Mouse (Mus musculus): ENCODE measurements around the gene Gas2l3.
A peak's percentile ranks its signal among the peaks of the same experiment; 100 is the strongest.

Gene Gas2l3

GRCm38 (mm10) chr10:89434509-89435210 lies 9.1 kb downstream of the Gas2l3 start:
- no peaks in the 10 kb centered on the region for H3K36me3 ChIP-seq (ENCODE audit: control insufficient read depth, insufficient read depth, low read length, poor library complexity, severe bottlenecking)
- DNase-seq (ENCODE audit: low read depth, low spot score): no peak

GRCm38 (mm10) chr10:89432743-89433142 lies 11.0 kb downstream of the Gas2l3 start:
- Histone ChIP-seq H3K36me3 (ENCODE audit: control insufficient read depth, insufficient read depth, low read length, poor library complexity, severe bottlenecking) (no peaks in the 10 kb centered on the region), H3K27me3 (ENCODE audit: control insufficient read depth, insufficient read depth, low read length, poor library complexity, severe bottlenecking) (no peaks in the 10 kb centered on the region)
- no peak for DNase-seq (ENCODE audit: low read depth, low spot score)

More at GRCm38 (mm10) chr10:89434509-89435210, 9.1 kb downstream of the Gas2l3 start:
- H3K27me3 ChIP-seq (ENCODE audit: control insufficient read depth, insufficient read depth, low read length, poor library complexity, severe bottlenecking): no peaks in the 10 kb centered on the region

- no peaks in the 10 kb centered on the region for H3K36me3 ChIP-seq (ENCODE audit: control insufficient read depth, insufficient read depth, low read length, poor library complexity, severe bottlenecking)
- H3K27me3 ChIP-seq (ENCODE audit: control insufficient read depth, insufficient read depth, low read length, poor library complexity, severe bottlenecking): no peaks in the 10 kb centered on the region
- no peak for DNase-seq (ENCODE audit: low read depth, low spot score)
Observed at GRCm38 (mm10) chr10:89430751-89431150, 13.0 kb downstream of the Gas2l3 start.

GRCm38 (mm10) chr10:89424800-89425393 lies 18.9 kb downstream of the Gas2l3 start:
- DNase-seq (ENCODE audit: low read depth, low spot score): no peak
- no peaks in the 10 kb centered on the region for H3K36me3 ChIP-seq (ENCODE audit: control insufficient read depth, insufficient read depth, low read length, poor library complexity, severe bottlenecking)
- no peaks in the 10 kb centered on the region for H3K27me3 ChIP-seq (ENCODE audit: control insufficient read depth, insufficient read depth, low read length, poor library complexity, severe bottlenecking)

- DNase-seq (ENCODE audit: low read depth, low spot score): no peak
- Histone ChIP-seq H3K36me3 (ENCODE audit: control insufficient read depth, insufficient read depth, low read length, poor library complexity, severe bottlenecking) (no peaks in the 10 kb centered on the region), H3K27me3 (ENCODE audit: control insufficient read depth, insufficient read depth, low read length, poor library complexity, severe bottlenecking) (no peaks in the 10 kb centered on the region)
Observed at GRCm38 (mm10) chr10:89424217-89424616, 19.6 kb downstream of the Gas2l3 start.

GRCm38 (mm10) chr10:89423164-89423778 lies 20.5 kb downstream of the Gas2l3 start:
- no peaks in the 10 kb centered on the region for H3K36me3 ChIP-seq (ENCODE audit: control insufficient read depth, insufficient read depth, low read length, poor library complexity, severe bottlenecking)
- H3K27me3 ChIP-seq (ENCODE audit: control insufficient read depth, insufficient read depth, low read length, poor library complexity, severe bottlenecking): no peaks in the 10 kb centered on the region
- DNase-seq (ENCODE audit: low read depth, low spot score): no peak

- DNase-seq (ENCODE audit: low read depth, low spot score): no peak
- Histone ChIP-seq H3K36me3 (ENCODE audit: control insufficient read depth, insufficient read depth, low read length, poor library complexity, severe bottlenecking) (no peaks in the 10 kb centered on the region), H3K27me3 (ENCODE audit: control insufficient read depth, insufficient read depth, low read length, poor library complexity, severe bottlenecking) (no peaks in the 10 kb centered on the region)
Observed at GRCm38 (mm10) chr10:89422504-89423158, 21.1 kb downstream of the Gas2l3 start.

GRCm38 (mm10) chr10:89417966-89418365 lies 25.8 kb downstream of the Gas2l3 start:
- DNase-seq (ENCODE audit: low read depth, low spot score): no peak
- no peaks in the 10 kb centered on the region for H3K27me3 ChIP-seq (ENCODE audit: control insufficient read depth, insufficient read depth, low read length, poor library complexity, severe bottlenecking)
- H3K36me3 ChIP-seq (ENCODE audit: control insufficient read depth, insufficient read depth, low read length, poor library complexity, severe bottlenecking): no peaks in the 10 kb centered on the region

- DNase-seq (ENCODE audit: low read depth, low spot score): peak; percentile 14
- H3K27me3 ChIP-seq (ENCODE audit: control insufficient read depth, insufficient read depth, low read length, poor library complexity, severe bottlenecking): no peaks in the 10 kb centered on the region
- H3K36me3 ChIP-seq (ENCODE audit: control insufficient read depth, insufficient read depth, low read length, poor library complexity, severe bottlenecking): no peaks in the 10 kb centered on the region
Observed at GRCm38 (mm10) chr10:89415478-89415877, 28.3 kb downstream of the Gas2l3 start.

GRCm38 (mm10) chr10:89407551-89407950 lies 36.2 kb downstream of the Gas2l3 start:
- no peak for DNase-seq (ENCODE audit: low read depth, low spot score)
- Histone ChIP-seq H3K36me3 (ENCODE audit: control insufficient read depth, insufficient read depth, low read length, poor library complexity, severe bottlenecking) (no peaks in the 10 kb centered on the region), H3K27me3 (ENCODE audit: control insufficient read depth, insufficient read depth, low read length, poor library complexity, severe bottlenecking) (no peaks in the 10 kb centered on the region)

GRCm38 (mm10) chr10:89406733-89407484 lies 36.9 kb downstream of the Gas2l3 start:
- H3K36me3 ChIP-seq (ENCODE audit: control insufficient read depth, insufficient read depth, low read length, poor library complexity, severe bottlenecking): no peaks in the 10 kb centered on the region
- peak; percentile 8 for DNase-seq (ENCODE audit: low read depth, low spot score)
- no peaks in the 10 kb centered on the region for H3K27me3 ChIP-seq (ENCODE audit: control insufficient read depth, insufficient read depth, low read length, poor library complexity, severe bottlenecking)

- no peak for DNase-seq (ENCODE audit: low read depth, low spot score)
- H3K27me3 ChIP-seq (ENCODE audit: control insufficient read depth, insufficient read depth, low read length, poor library complexity, severe bottlenecking): no peaks in the 10 kb centered on the region
- no peaks in the 10 kb centered on the region for H3K36me3 ChIP-seq (ENCODE audit: control insufficient read depth, insufficient read depth, low read length, poor library complexity, severe bottlenecking)
Observed at GRCm38 (mm10) chr10:89404936-89405335, 38.8 kb downstream of the Gas2l3 start.

GRCm38 (mm10) chr10:89400674-89401336 lies 43.0 kb downstream of the Gas2l3 start:
- no peaks in the 10 kb centered on the region for H3K27me3 ChIP-seq (ENCODE audit: control insufficient read depth, insufficient read depth, low read length, poor library complexity, severe bottlenecking)
- DNase-seq (ENCODE audit: low read depth, low spot score): no peak
- H3K36me3 ChIP-seq (ENCODE audit: control insufficient read depth, insufficient read depth, low read length, poor library complexity, severe bottlenecking): no peaks in the 10 kb centered on the region

- H3K27me3 ChIP-seq (ENCODE audit: control insufficient read depth, insufficient read depth, low read length, poor library complexity, severe bottlenecking): no peaks in the 10 kb centered on the region
- H3K36me3 ChIP-seq (ENCODE audit: control insufficient read depth, insufficient read depth, low read length, poor library complexity, severe bottlenecking): no peaks in the 10 kb centered on the region
- DNase-seq (ENCODE audit: low read depth, low spot score): peak; percentile 27
Observed at GRCm38 (mm10) chr10:89395823-89396222, 47.9 kb downstream of the Gas2l3 start.
